Mouse (Mus musculus): ENCODE measurements around the gene Rab13. TPM values are rescaled to one million over a fixed set of nuclear protein-coding genes. Genes with fewer than 3 reads are reported as not detected.

The Rab13 gene
- polyA plus RNA-seq (2014; fragmentation: Nextera tagmentation; extraction: Ambion mirVana): 14.4 and 16.4 TPM in 2 replicates

DNA sequence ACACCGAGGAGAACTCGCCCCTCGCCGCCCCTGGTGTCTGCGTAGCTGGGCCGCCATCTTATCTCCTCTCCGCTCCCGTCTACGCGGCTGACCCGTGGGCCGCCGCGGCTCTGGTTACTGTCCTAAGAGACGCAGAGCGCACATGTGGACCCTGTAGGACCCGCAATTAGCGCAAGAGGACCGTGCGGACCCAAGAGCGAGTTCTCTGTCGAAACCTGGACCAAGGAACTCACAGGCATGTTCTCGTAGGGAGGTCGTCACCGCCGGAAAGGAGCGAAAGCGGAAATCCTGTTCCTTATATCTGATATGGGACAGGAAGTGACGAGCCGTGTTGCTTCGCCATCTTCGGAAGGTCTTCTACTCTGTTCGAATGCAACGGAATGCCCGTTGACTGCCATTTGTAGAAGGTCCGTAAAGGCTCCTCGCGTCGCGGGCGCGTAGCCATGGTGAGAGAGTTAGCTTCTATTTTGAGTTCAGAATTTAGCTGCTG lies at the start of gene Rab13, which contains the start of gene Rps27:
Rab13 (plus strand) TSS at position 319 of the 490 bp plus-strand sequence.
Rps27 (minus strand) TSS at position 275 of the 490 bp plus-strand sequence.
- H3K9ac ChIP-seq (ENCODE audit: low read length): peak within 1 kb of the TSS; percentile 83
- no peaks in the 10 kb centered on the region for H3K9me3 ChIP-seq (ENCODE audit: control insufficient read depth, low read length)
- H3K27ac ChIP-seq (ENCODE audit: low read depth, low read length): peak within 1 kb of the TSS; percentile 49; the same call in 1 of the 2 replicates
- no peaks in the 10 kb centered on the region for H3K27me3 ChIP-seq (ENCODE audit: control insufficient read depth, insufficient read depth, low read length)
- H3K4me2 ChIP-seq: peak within 1 kb of the TSS; percentile 88
- peak; percentile 93 for ATAC-seq (ENCODE audit: low FRiP score)
- peak; percentile 99 for DNase-seq (ENCODE audit: low spot score, missing footprints)
- H3K36me3 ChIP-seq (ENCODE audit: control insufficient read depth, insufficient read depth, low read length): peaks cover 7% of the 10 kb centered on the region
- peaks cover 14% of the 10 kb centered on the region for H3K4me1 ChIP-seq (ENCODE audit: control insufficient read depth, insufficient read depth, low read length)
- peak within 1 kb of the TSS; percentile 75 for H3K4me3 ChIP-seq (ENCODE audit: low read depth, low read length)
- WGBS: under 1% methylated on average over 42 of the region's 42 CpGs

DNA sequence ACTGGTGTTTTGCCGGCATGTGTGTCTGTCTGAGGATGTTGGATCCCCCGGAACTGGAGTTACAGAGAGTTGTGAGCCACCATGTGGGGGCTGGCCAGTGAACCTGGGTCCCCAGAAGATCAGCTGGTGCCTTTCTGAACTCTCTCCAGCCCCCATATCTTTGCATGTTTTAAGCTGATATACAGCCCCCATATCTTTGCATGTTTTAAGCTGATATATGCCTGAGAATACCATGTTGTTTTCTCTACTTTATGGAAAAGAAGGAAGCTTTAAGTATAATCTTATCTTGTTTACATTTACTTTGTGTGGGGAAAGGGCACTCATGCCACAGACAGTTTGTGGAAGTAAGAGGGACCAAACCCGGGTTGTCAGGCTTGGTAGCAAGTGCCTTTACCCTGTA lies 33.9 kb upstream of the Rab13 start:
- no peaks in the 10 kb centered on the region for H3K36me3 ChIP-seq (ENCODE audit: control insufficient read depth, insufficient read depth, low read length)
- H3K4me1 ChIP-seq (ENCODE audit: control insufficient read depth, insufficient read depth, low read length): no peaks in the 10 kb centered on the region
- no peaks in the 10 kb centered on the region for H3K27me3 ChIP-seq (ENCODE audit: control insufficient read depth, insufficient read depth, low read length)
- no peak overlapping the region for H3K27ac ChIP-seq (ENCODE audit: low read depth, low read length)
- no peak overlapping the region for H3K9ac ChIP-seq (ENCODE audit: low read length)
- DNase-seq (ENCODE audit: low spot score, missing footprints) (no peak), ATAC-seq (ENCODE audit: low FRiP score) (no peak)
- 84% methylated on average over 3 of the region's 3 CpGs for WGBS
- no peaks in the 10 kb centered on the region for H3K9me3 ChIP-seq (ENCODE audit: control insufficient read depth, low read length)
- H3K4me3 ChIP-seq (ENCODE audit: low read depth, low read length): no peak overlapping the region
- no peak overlapping the region for H3K4me2 ChIP-seq

DNA sequence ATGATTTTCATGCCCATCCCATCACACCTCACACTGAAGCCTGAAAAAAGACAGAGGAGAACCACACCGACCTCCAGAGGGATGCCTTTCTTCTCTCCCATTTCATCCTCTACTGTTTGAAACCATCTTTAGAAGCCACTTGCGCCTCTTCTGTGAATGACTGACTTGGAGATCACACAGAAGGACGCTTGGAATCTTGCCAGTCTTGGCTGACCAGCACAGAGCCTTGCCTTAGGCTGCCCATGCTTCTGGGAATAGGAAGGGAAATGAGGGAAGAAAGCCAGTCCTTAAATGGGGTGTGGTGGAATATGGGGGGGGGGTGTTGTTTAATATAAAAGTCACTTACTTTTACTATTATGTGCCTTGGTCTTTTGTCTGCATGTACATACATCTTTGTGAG lies 29.9 kb upstream of the Rab13 start:
- Histone ChIP-seq H3K4me3 (ENCODE audit: low read depth, low read length) (no peak overlapping the region), H3K4me2 (no peak overlapping the region), H3K9me3 (ENCODE audit: control insufficient read depth, low read length) (no peaks in the 10 kb centered on the region), H3K27me3 (ENCODE audit: control insufficient read depth, insufficient read depth, low read length) (no peaks in the 10 kb centered on the region), H3K4me1 (ENCODE audit: control insufficient read depth, insufficient read depth, low read length) (no peaks in the 10 kb centered on the region), H3K9ac (ENCODE audit: low read length) (no peak overlapping the region), H3K36me3 (ENCODE audit: control insufficient read depth, insufficient read depth, low read length) (no peaks in the 10 kb centered on the region), H3K27ac (ENCODE audit: low read depth, low read length) (no peak overlapping the region)
- DNase-seq (ENCODE audit: low spot score, missing footprints) (no peak), ATAC-seq (ENCODE audit: low FRiP score) (no peak)
- WGBS: 74% methylated on average over 3 of the region's 3 CpGs

DNA sequence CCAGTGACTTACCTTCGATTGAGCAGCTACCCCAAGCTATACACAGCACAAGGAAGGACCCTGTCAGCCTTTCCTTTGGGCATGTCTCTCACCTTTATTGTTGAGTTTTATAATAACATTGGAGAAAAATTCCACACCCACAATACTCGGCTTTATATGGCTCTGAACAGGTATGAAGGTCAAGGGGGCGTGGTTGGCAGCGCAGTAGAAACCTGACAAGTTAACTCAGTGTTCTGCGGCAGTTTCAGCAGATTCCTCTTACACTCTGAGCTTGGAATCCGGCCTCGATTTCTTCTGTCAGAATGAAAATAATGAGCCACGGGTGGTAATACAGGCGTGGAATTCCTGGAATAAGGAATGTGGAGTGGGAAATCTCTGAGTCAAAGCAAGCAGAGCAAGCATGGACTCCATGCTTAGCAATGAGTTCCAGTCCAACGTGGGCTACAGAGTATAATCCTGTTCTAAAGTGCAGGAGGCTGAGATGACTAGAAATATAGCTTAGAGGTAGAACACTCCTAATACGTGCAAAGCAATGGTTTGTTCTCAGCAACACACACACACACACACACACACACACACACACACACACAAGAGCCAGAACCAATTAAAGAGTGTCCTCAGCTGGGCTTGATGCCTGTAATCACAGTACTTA lies 22.5 kb upstream of the Rab13 start:
- no peak overlapping the region for H3K4me2 ChIP-seq
- no peak overlapping the region for H3K4me3 ChIP-seq (ENCODE audit: low read depth, low read length)
- no peaks in the 10 kb centered on the region for H3K27me3 ChIP-seq (ENCODE audit: control insufficient read depth, insufficient read depth, low read length)
- H3K9ac ChIP-seq (ENCODE audit: low read length): no peak overlapping the region
- H3K36me3 ChIP-seq (ENCODE audit: control insufficient read depth, insufficient read depth, low read length): no peaks in the 10 kb centered on the region
- DNase-seq (ENCODE audit: low spot score, missing footprints) (no peak), ATAC-seq (ENCODE audit: low FRiP score) (no peak)
- H3K4me1 ChIP-seq (ENCODE audit: control insufficient read depth, insufficient read depth, low read length): no peaks in the 10 kb centered on the region
- no peak overlapping the region for H3K27ac ChIP-seq (ENCODE audit: low read depth, low read length)
- no peaks in the 10 kb centered on the region for H3K9me3 ChIP-seq (ENCODE audit: control insufficient read depth, low read length)
- WGBS: 83% methylated on average over 11 of the region's 11 CpGs

DNA sequence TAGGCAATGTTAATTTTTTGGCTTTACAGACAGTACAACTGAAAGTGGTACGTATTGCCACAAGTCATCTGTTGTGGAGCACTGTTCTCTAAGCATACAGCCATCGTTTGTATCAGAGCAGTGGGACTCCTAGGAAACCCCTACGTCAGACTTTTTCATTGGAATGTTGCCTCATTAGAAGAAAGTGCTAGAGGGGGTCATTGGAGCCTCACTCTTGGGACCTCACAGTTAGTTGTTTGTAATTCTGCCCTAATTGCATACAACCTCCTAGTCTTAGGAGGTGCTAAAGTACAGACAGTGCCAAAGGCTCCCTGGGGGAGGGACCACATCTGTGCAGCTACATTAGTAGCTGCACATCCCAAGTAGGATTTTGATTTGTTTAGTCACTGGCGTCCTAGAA lies 18.7 kb upstream of the Rab13 start:
- Histone ChIP-seq H3K27me3 (ENCODE audit: control insufficient read depth, insufficient read depth, low read length) (no peaks in the 10 kb centered on the region), H3K36me3 (ENCODE audit: control insufficient read depth, insufficient read depth, low read length) (no peaks in the 10 kb centered on the region), H3K9me3 (ENCODE audit: control insufficient read depth, low read length) (no peaks in the 10 kb centered on the region), H3K4me1 (ENCODE audit: control insufficient read depth, insufficient read depth, low read length) (no peaks in the 10 kb centered on the region), H3K9ac (ENCODE audit: low read length) (no peak overlapping the region), H3K4me2 (no peak overlapping the region), H3K27ac (ENCODE audit: low read depth, low read length) (no peak overlapping the region), H3K4me3 (ENCODE audit: low read depth, low read length) (no peak overlapping the region)
- 73% methylated on average over 4 of the region's 4 CpGs for WGBS
- ATAC-seq (ENCODE audit: low FRiP score) (no peak), DNase-seq (ENCODE audit: low spot score, missing footprints) (peak; percentile 81)

DNA sequence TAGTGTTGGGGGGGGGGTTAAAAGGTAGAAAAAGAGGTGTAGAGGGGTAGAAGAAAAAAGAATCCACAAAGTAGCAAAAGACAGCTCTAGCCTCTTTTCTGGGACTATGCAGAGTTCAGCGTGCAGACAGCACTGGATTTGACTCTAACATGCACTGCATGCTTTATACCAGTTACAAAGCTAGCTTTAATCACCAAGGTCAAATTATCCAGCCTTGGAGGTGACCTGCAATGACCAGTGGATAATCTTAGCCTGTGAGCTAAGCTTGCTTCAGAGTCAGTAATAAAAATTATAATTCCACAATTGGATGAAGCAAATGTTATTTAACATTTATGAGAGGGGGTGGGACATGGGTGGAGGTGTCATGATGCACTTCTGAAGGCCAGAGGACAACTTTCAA lies 17.9 kb upstream of the Rab13 start:
- Histone ChIP-seq H3K27ac (ENCODE audit: low read depth, low read length) (no peak overlapping the region), H3K4me1 (ENCODE audit: control insufficient read depth, insufficient read depth, low read length) (no peaks in the 10 kb centered on the region), H3K9ac (ENCODE audit: low read length) (no peak overlapping the region), H3K4me2 (no peak overlapping the region), H3K9me3 (ENCODE audit: control insufficient read depth, low read length) (no peaks in the 10 kb centered on the region), H3K27me3 (ENCODE audit: control insufficient read depth, insufficient read depth, low read length) (no peaks in the 10 kb centered on the region), H3K4me3 (ENCODE audit: low read depth, low read length) (no peak overlapping the region), H3K36me3 (ENCODE audit: control insufficient read depth, insufficient read depth, low read length) (no peaks in the 10 kb centered on the region)
- DNase-seq (ENCODE audit: low spot score, missing footprints) (no peak), ATAC-seq (ENCODE audit: low FRiP score) (no peak)
- WGBS: 87% methylated on average over 1 of the region's 1 CpGs

DNA sequence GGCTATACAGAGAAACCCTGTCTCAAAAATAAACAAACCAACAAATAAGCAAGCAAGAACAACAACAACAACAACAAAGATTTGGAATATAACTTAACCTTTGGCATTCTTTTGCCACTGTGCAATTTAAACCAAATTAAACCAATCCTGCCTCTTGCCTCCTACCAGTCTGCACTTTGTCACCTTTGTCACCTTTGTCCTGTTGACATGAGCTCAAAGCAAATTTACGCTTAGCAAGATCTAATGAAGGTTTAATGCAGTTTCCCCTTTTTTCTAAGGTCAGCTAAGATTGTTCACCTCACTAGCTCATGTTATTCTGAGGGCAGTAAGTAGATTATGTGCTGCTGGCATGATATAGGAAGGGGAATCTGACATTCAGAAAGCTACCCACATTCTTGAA lies 15.9 kb upstream of the Rab13 start:
- ATAC-seq (ENCODE audit: low FRiP score) (no peak), DNase-seq (ENCODE audit: low spot score, missing footprints) (no peak)
- H3K27ac ChIP-seq (ENCODE audit: low read depth, low read length): no peak overlapping the region
- no peaks in the 10 kb centered on the region for H3K4me1 ChIP-seq (ENCODE audit: control insufficient read depth, insufficient read depth, low read length)
- 86% methylated on average over 1 of the region's 1 CpGs for WGBS
- no peak overlapping the region for H3K4me2 ChIP-seq
- H3K4me3 ChIP-seq (ENCODE audit: low read depth, low read length): no peak overlapping the region
- H3K9me3 ChIP-seq (ENCODE audit: control insufficient read depth, low read length): no peaks in the 10 kb centered on the region
- H3K36me3 ChIP-seq (ENCODE audit: control insufficient read depth, insufficient read depth, low read length): no peaks in the 10 kb centered on the region
- no peaks in the 10 kb centered on the region for H3K27me3 ChIP-seq (ENCODE audit: control insufficient read depth, insufficient read depth, low read length)
- H3K9ac ChIP-seq (ENCODE audit: low read length): no peak overlapping the region

DNA sequence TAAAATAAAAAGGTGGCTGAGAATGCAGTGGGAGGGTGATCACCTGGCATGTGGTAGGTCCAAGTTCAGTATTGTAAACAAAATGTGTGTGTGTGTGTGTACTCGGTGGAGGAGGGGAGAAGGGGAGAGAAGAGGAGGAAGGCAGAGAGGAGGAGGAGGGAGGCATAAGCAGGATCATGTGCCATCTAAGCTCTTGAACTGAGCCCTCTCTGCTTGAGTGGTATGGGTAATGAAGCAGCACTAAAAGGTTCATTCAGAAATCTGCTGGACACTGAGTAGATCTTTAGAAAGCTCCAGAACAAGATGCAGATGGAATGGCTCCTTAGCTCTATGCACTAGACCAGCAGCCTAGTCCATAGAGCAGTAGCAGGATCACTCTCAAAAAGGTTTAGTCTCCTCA lies 10.6 kb upstream of the Rab13 start:
- no peak overlapping the region for H3K4me3 ChIP-seq (ENCODE audit: low read depth, low read length)
- 45% methylated on average over 1 of the region's 1 CpGs for WGBS

DNA sequence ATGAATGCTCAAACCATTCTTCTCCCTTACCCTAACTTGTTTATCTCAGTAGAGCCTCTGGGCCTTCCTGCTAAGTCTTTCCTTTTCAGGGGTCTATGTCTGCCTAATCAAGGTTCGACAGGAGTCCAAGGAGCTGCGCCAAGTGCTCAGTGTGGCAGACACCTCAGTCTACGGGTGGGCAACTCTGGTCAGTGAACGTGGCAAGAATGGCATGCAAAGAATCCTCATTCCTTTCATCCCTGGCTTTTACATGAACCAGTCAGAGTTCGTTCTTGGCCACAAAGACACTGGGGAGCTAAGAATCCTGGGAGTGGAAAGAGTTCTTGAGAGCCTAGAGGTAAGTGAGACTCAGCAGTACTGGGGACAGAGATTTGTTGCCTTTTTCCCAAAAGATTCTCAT lies 9.9 kb upstream of the Rab13 start:
- H3K9ac ChIP-seq (ENCODE audit: low read length): no peak overlapping the region
- H3K4me1 ChIP-seq (ENCODE audit: control insufficient read depth, insufficient read depth, low read length): no peaks in the 10 kb centered on the region
- H3K27me3 ChIP-seq (ENCODE audit: control insufficient read depth, insufficient read depth, low read length): no peaks in the 10 kb centered on the region
- no peak for ATAC-seq (ENCODE audit: low FRiP score)
- no peak overlapping the region for H3K27ac ChIP-seq (ENCODE audit: low read depth, low read length)
- WGBS: 81% methylated on average over 5 of the region's 5 CpGs
- no peak overlapping the region for H3K4me3 ChIP-seq (ENCODE audit: low read depth, low read length)
- no peak overlapping the region for H3K4me2 ChIP-seq
- H3K36me3 ChIP-seq (ENCODE audit: control insufficient read depth, insufficient read depth, low read length): peaks cover 7% of the 10 kb centered on the region; the same call in 1 of the 2 replicates
- DNase-seq (ENCODE audit: low spot score, missing footprints): peak; percentile 39
- H3K9me3 ChIP-seq (ENCODE audit: control insufficient read depth, low read length): no peaks in the 10 kb centered on the region

More for the DNA sequence above, 10.6 kb upstream of the Rab13 start:
- no peaks in the 10 kb centered on the region for H3K4me1 ChIP-seq (ENCODE audit: control insufficient read depth, insufficient read depth, low read length)
- no peak overlapping the region for H3K27ac ChIP-seq (ENCODE audit: low read depth, low read length)
- H3K9me3 ChIP-seq (ENCODE audit: control insufficient read depth, low read length): no peaks in the 10 kb centered on the region
- no peaks in the 10 kb centered on the region for H3K27me3 ChIP-seq (ENCODE audit: control insufficient read depth, insufficient read depth, low read length)
- H3K4me2 ChIP-seq: no peak overlapping the region
- no peak for ATAC-seq (ENCODE audit: low FRiP score)
- DNase-seq (ENCODE audit: low spot score, missing footprints): no peak
- peaks cover under 1% of the 10 kb centered on the region; the same call in 1 of the 2 replicates for H3K36me3 ChIP-seq (ENCODE audit: control insufficient read depth, insufficient read depth, low read length)
- H3K9ac ChIP-seq (ENCODE audit: low read length): no peak overlapping the region

Data from midbrain, embryonic 11.5 days (tissue).